Mouse (Mus musculus) forebrain, postnatal 0 days (tissue): ENCODE data around the gene Lcn2. TPM values are rescaled to one million over a fixed set of nuclear protein-coding genes. Genes with fewer than 3 reads are reported as not detected.

ENCODE experiments used
- ATAC-seq: fragments of 200-750 bp; cut with Nextera tagmentation; 2 replicates; pipeline ENCODE4 v1.8.0; 2017; ENCODE audit warnings: mild to moderate bottlenecking, moderate library complexity
- DNase-seq: peaks from one replicate; pipeline ENCODE4 v3.0.0-alpha.2; 2015
- H3K27ac ChIP-seq: fragments of 300-500 bp; sonication (generic); 2 replicates; pipeline ENCODE4 v1.5.1; 2014; ENCODE audit warnings: low read depth, mild to moderate bottlenecking, antibody characterized with exemption, low read length, moderate library complexity, mixed read lengths
- H3K27me3 ChIP-seq: fragments of 300-500 bp; sonication (generic); 2 replicates; pipeline ENCODE4 v1.6.1; 2014; ENCODE audit warnings: mild to moderate bottlenecking, low read length, mixed read lengths; ENCODE audit not compliant: insufficient read depth
- H3K36me3 ChIP-seq: fragments of 300-500 bp; sonication (generic); 2 replicates; pipeline ENCODE4 v1.6.1; 2014; ENCODE audit warnings: mild to moderate bottlenecking, moderate library complexity; ENCODE audit not compliant: insufficient read depth
- H3K4me1 ChIP-seq: fragments of 300-500 bp; sonication (generic); 2 replicates; pipeline ENCODE4 v1.6.1; 2014; ENCODE audit warnings: antibody characterized with exemption; ENCODE audit not compliant: insufficient read depth
- H3K4me2 ChIP-seq: fragments of 300-500 bp; sonication (generic); 2 replicates; pipeline ENCODE4 v1.6.1; 2014; ENCODE audit warnings: low read depth, mild to moderate bottlenecking, moderate library complexity
- H3K4me3 ChIP-seq: fragments of 300-500 bp; sonication (generic); 2 replicates; pipeline ENCODE4 v1.5.1; 2014; ENCODE audit warnings: low read depth, low read length, mixed read lengths
- H3K9ac ChIP-seq: fragments of 300-500 bp; sonication (generic); 2 replicates; pipeline ENCODE4 v1.6.1; 2014; ENCODE audit warnings: mild to moderate bottlenecking
- H3K9me3 ChIP-seq: fragments of 300-500 bp; sonication (generic); 2 replicates; pipeline ENCODE4 v1.6.1; 2016; ENCODE audit warnings: low read length
- CTCF ChIP-seq: sonication (generic); IDR thresholded peaks from 2 replicates; pipeline ENCODE4 v1.5.1; 2016; ENCODE audit warnings: antibody characterized with exemption, control low read depth, low read depth
- WGBS: fragments of 180-500 bp; shearing (Covaris S2); extraction: QIAGEN DNeasy Blood & Tissue Kit; methylation state at CpG from one replicate; pipeline ENCODE4 v1.1.7; 2014; 5-methylcytosine and 5-hydroxymethylcytosine counted together
- polyA plus RNA-seq: library from polyadenylated mRNA; unstranded; fragments of >200 nt; fragmentation: Nextera tagmentation; extraction: Ambion mirVana; gene quantifications from 2 replicates; pipeline ENCODE4 v1.2.1, GENCODE M21; 2015
- total RNA-seq: library from RNA; depleted of rRNA; stranded (reverse); fragments of >200 nt; gene quantifications from 2 replicates; pipeline ENCODE4 v1.2.3, GENCODE M21; 2014

Gene Lcn2
- total and polyA plus RNA-seq, 2 experiments from 2014 or later = 0.63 to 1.2 TPM

DNA sequence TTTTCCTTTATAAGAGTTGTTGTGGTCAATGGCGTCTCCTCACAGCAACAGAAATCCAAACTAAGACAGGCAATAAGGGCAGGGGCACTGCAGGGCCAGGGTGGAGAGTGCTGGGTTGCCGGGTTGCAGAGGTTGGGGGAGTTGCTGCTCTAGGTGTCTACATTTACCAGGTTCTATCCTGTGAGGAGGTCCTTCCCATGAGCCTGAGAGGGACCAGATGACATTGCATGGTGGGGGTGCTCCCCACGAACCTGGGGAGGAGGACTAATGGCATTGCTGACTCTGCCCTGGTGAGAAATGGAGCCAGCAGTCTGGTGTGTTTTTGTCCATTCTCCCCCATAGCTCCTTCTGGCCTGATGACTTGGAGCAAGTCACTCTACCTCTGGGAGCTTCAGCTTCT is 30.3 kb downstream of the Lcn2 start:
- ATAC-seq (no peak), DNase-seq (no peak)
- Histone ChIP-seq H3K4me1 (peaks cover 10% of the 10 kb centered on the region), H3K36me3 (no peaks in the 10 kb centered on the region), H3K27ac (no peak overlapping the region), H3K27me3 (peaks cover 8% of the 10 kb centered on the region), H3K4me3 (no peak overlapping the region), H3K4me2 (no peak overlapping the region), H3K9ac (no peak overlapping the region), H3K9me3 (no peaks in the 10 kb centered on the region)
- TF ChIP-seq CTCF = no peak
- 84% methylated on average over 3 of the region's 3 CpGs for whole genome bisulfite sequencing

DNA sequence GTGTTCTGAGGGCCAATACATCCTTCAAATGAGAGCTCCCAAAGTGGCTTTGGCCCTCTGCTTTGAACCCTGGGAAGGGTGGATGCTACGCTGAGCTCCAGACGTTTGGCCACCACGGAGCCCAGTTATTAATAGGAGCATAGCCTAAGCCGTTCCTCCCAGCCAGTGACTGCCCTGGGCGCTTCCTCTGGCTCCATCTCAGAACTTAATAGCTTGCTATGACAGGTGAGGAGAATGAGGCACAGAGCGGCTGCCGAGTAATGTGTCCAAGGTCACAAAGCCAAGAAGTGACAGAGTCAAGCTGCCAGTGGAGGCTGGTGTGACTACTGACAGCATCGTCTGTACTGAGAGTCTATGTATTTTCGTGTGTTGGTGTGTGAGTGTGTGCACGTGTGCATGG is 31.8 kb downstream of the Lcn2 start:
- Histone ChIP-seq H3K4me3 (no peak overlapping the region), H3K27me3 (0 out of 2 replicates have a peak, but pooled peaks cover 1% of the 10 kb centered on the region), H3K9me3 (no peaks in the 10 kb centered on the region), H3K27ac (no peak overlapping the region), H3K36me3 (no peaks in the 10 kb centered on the region), H3K9ac (no peak overlapping the region), H3K4me2 (no peak overlapping the region), H3K4me1 (peaks cover 13% of the 10 kb centered on the region; the same call in 1 of the 2 replicates)
- 80% methylated on average over 10 of the region's 10 CpGs for WGBS
- ATAC-seq (no peak), DNase-seq (no peak)
- TF ChIP-seq CTCF = no peak

DNA sequence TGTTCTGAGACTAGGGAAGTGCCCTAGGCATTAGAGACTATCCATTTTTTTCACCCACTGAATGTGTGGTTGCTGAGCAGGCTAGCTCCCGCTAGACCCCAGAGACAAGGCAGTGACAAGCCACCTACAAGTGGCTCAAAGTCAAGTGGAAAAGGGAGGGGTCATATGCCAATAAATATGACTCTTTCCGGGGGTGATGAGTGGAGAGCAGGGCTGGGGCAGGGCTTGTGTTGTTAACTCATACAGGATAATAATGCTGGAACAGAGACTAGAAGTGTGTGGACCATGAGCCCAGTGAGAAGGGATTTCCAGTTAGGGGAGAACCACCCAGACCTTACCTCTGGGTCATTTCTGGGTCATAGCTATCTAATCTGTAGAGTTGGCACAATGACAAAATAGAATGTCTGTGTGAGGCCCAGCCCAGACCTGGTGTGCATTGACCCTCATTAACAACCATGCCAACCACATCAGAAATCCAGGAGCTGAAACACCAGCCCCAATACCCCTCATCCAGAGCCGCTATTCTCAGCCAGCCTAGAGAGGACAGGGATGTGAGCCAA is 33.6 kb downstream of the Lcn2 start:
- Histone ChIP-seq H3K9me3 (no peaks in the 10 kb centered on the region), H3K27me3 (no peaks in the 10 kb centered on the region), H3K4me2 (no peak overlapping the region), H3K4me3 (no peak overlapping the region), H3K27ac (no peak overlapping the region), H3K4me1 (peaks cover 9% of the 10 kb centered on the region; the same call in 1 of the 2 replicates), H3K36me3 (no peaks in the 10 kb centered on the region), H3K9ac (no peak overlapping the region)
- DNase-seq (no peak), ATAC-seq (no peak)
- no peak for TF ChIP-seq CTCF
- WGBS = 90% methylated on average over 3 of the region's 3 CpGs

DNA sequence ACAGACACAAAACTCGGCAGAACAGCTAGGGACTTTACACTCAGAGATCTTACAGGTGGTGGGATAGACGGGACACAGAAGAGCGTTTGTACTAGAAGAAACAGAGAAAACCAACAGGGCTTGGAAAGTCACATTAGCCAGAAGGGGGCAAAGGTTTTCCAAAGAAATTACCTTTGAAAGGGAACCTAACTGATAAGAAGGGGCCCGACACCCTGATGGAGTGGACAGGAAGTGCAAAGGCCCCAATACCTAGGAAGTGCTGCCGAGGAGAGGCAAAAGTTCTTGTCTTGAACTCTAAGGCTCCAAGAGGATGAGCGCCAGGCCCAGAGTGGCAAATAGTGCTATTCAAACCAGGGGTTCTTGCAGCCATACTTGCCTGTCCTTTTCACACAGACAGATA is 34.2 kb downstream of the Lcn2 start:
- H3K9ac ChIP-seq = no peak overlapping the region
- H3K27ac ChIP-seq = no peak overlapping the region
- H3K27me3 ChIP-seq = no peaks in the 10 kb centered on the region
- no peak for TF ChIP-seq CTCF
- 79% methylated on average over 6 of the region's 6 CpGs for WGBS
- ATAC-seq (no peak), DNase-seq (no peak)
- no peaks in the 10 kb centered on the region for H3K36me3 ChIP-seq
- H3K9me3 ChIP-seq = no peaks in the 10 kb centered on the region
- peaks cover 9% of the 10 kb centered on the region; the same call in 1 of the 2 replicates for H3K4me1 ChIP-seq
- H3K4me3 ChIP-seq = no peak overlapping the region
- no peak overlapping the region for H3K4me2 ChIP-seq

DNA sequence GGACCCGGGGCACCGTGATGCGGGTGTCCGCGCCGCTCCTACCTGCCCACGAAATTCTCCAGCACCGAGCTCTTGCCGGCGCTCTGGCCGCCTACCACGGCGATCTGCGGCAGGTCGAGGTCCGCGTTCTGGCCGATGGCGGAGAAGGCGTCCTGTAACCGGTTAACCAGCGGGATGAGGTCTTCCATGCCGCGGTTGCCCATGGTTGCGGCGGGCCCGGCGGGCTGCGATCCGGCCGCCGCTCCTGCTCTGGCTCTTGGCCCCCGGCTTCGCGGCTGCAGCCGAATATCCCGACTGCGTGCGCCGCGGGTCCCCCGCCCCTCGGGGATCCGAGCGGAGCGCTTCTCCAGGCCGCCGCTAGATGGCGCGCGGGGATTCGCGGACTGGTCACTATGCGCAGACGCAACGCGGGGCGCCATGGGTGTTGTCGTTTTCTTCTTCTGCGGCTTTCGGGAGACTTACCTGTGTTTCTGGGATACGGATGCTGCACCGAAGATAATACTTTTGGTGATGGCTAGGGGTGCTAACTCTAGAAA is 35.0 kb downstream of the Lcn2 start, which contains the start of gene Dnm1:
Gene Dnm1, minus strand, starts transcription at position 332 of the 536 bp plus-strand sequence.
- Histone ChIP-seq H3K27me3 (no peaks in the 10 kb centered on the region), H3K36me3 (no peaks in the 10 kb centered on the region), H3K4me2 (peak within 1 kb of the TSS; percentile 84), H3K9ac (peak within 1 kb of the TSS; percentile 91), H3K4me3 (peak within 1 kb of the TSS; percentile 80), H3K9me3 (no peaks in the 10 kb centered on the region), H3K27ac (peak within 1 kb of the TSS; percentile 89), H3K4me1 (peaks cover 9% of the 10 kb centered on the region; the same call in 1 of the 2 replicates)
- peak; percentile 96 for TF ChIP-seq CTCF
- WGBS = 2% methylated on average over 63 of the region's 63 CpGs
- DNase-seq (peak; percentile 96), ATAC-seq (peak; percentile 87)

DNA sequence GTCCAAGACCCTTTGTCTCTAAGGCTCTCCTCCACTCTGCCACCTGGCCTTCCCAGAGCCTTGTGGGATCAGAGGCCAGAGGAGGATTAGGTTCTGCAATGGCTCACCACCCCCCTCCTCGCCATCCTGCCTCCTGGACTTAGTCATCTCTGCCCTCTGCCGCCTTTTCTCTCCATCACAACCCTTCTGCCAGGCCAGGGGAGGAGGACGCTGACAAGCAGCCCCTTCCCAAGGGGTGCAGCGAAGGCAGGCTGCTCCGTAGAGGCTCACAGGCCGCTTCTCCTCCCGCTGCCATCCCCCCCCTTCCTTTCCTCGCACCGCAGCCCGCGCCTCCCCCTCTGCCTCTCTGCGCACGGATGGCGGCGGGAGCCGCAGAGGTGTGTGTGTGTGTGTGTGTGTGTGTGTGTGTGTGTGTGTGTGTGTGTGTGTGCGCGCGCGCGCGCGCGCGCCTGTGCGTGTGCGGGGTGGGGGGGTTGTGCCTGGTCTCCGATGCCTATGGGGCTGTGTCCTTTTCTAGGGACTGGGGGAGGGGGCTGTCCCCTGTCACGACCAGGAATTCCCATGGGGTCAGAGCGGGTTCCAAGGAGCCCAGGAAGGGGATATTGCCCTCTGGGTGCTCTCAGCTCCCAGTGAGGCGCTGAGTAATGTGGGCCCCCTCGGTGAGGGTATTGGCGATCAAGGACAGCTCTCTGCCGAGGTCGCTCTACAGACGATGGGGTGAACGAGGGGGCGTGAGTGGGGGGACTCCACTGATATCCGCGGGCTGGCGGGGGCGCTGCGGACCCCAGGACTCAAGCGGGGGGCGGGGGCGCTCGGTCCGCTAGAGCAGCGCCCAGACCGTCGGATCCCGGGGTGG is 35.7 kb downstream of the Lcn2 start, which contains the start of gene Ciz1:
Gene Ciz1, plus strand, starts transcription at position 177 of the 856 bp plus-strand sequence.
- Histone ChIP-seq H3K36me3 (no peaks in the 10 kb centered on the region), H3K4me2 (peak within 1 kb of the TSS; percentile 84), H3K27me3 (no peaks in the 10 kb centered on the region), H3K4me1 (peaks cover 9% of the 10 kb centered on the region; the same call in 1 of the 2 replicates), H3K27ac (peak within 1 kb of the TSS; percentile 89), H3K9ac (peak within 1 kb of the TSS; percentile 91), H3K4me3 (peak within 1 kb of the TSS; percentile 80), H3K9me3 (no peaks in the 10 kb centered on the region)
- ATAC-seq (peak; percentile 79), DNase-seq (peak; percentile 83)
- TF ChIP-seq CTCF = no peak
- 3% methylated on average over 35 of the region's 52 CpGs for WGBS

DNA sequence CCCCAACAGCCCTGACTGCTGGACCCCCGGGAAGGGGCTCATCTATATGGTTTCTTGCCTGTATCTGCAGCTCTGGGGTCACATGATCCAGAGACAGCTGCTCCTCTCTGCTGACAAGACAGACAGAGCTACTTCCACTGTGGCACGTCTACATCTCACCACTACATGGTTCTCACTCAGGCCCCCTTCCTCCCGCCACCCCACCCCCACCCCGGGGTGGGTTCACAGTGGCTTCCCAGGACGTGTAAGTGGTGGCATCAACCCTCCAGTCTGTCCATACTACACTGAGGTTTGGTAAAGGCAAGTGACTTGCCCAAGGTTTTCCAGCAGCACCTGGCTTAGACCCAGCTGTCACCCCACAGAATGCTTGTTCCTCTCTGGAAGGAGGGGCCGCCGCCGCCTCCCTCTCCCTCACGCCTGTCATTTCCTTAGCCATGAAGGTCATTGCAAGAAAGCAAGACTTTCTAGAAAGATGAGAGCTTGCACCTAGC is 36.5 kb downstream of the Lcn2 start:
- peak overlapping the region; percentile 80 for H3K4me3 ChIP-seq
- WGBS = 52% methylated on average over 9 of the region's 9 CpGs
- peak overlapping the region; percentile 84 for H3K4me2 ChIP-seq
- peak overlapping the region; percentile 91 for H3K9ac ChIP-seq
- H3K27ac ChIP-seq = peak overlapping the region; percentile 89
- ATAC-seq (no peak), DNase-seq (no peak)
- TF ChIP-seq CTCF = no peak
- H3K36me3 ChIP-seq = no peaks in the 10 kb centered on the region
- H3K4me1 ChIP-seq = peaks cover 9% of the 10 kb centered on the region; the same call in 1 of the 2 replicates
- no peaks in the 10 kb centered on the region for H3K9me3 ChIP-seq
- no peaks in the 10 kb centered on the region for H3K27me3 ChIP-seq
